Comparison of ENCODE assay signal across 12 mouse cellular contexts in the genomic region with DNA sequence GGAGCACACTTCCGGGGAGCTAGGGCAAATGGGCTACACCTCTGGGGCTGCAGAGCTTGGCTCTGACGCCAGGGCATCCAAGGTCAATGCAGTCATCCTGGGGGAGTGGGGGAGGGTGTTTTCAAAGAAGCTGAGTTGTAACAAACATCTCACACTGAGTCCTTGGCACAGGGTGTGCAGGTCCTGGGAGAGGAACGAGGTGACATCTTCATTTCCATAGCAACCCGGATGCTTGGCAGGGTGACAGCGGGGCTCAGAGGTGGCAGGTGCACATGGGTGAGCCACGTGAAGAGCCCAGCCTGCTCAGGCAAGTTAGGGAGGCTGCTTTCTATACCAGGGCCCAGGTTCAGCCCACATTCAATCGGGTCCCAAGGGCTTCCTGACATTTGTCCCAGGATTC. TPM values are rescaled to one million over a fixed set of nuclear protein-coding genes. Genes with fewer than 3 reads are reported as not detected.
DNase-seq lines count a peak whose midpoint lies in the region; TF ChIP-seq lines count a peak whose summit lies in the region.
"Had no signal": no experiment of that assay in that cellular context is flagged by ENCODE, and none has a peak within 500 bp of the region (broad histone marks: within the 10 kb centered on the region; RNA-seq: fewer than 3 reads in every experiment).

No protein-coding gene starts in this region.

- no peaks in the 10 kb centered on the region for H3K9me3 ChIP-seq in embryonic facial prominence, embryonic 10.5 days

- WGBS in kidney, adult 2 months = 48% methylated on average over 7 of the region's 7 CpGs
- WGBS in embryonic facial prominence, embryonic 10.5 days = 62% methylated on average over 7 of the region's 7 CpGs

- H3K27ac ChIP-seq in kidney, adult 2 months (ENCODE audit: insufficient read depth, low read depth, low read length) = no peak overlapping the region
- no peak overlapping the region for H3K27ac ChIP-seq in embryonic facial prominence, embryonic 10.5 days (replicated peaks)
- H3K27ac ChIP-seq: kidney, postnatal 0 days had no signal

- no peak for TF ChIP-seq CTCF in kidney, adult 2 months (conservative IDR thresholded peaks at IDR 0.05; ENCODE audit: insufficient read depth, insufficient read length, low read depth, low read length)

- no peak for TF ChIP-seq POLR2A in kidney, adult 2 months (IDR thresholded peaks at IDR 0.05; ENCODE audit: low read depth, low read length)

- H3K27me3 ChIP-seq in kidney, adult 2 months (replicated peaks; ENCODE audit: control insufficient read depth, insufficient read depth, low read length) = no peaks in the 10 kb centered on the region
- H3K27me3 ChIP-seq in embryonic facial prominence, embryonic 10.5 days (replicated peaks; ENCODE audit: low read depth, poor library complexity, severe bottlenecking) = peaks cover 20% of the 10 kb centered on the region

- H3K4me1 ChIP-seq in kidney, adult 2 months (ENCODE audit: control insufficient read depth, insufficient read depth, low read length) = no peaks in the 10 kb centered on the region
- H3K4me1 ChIP-seq in embryonic facial prominence, embryonic 10.5 days = peaks cover 32% of the 10 kb centered on the region

- intact Hi-C loops in left cerebral cortex, postnatal 14 days (cut with DNase I) = no loop called here

- peak; percentile 54 for DNase-seq in kidney, adult 2 months
- DNase-seq in kidney, postnatal 10 days = no peak
- peak; percentile 86 for DNase-seq in adrenal gland, adult 8-10 months
- peak; percentile 93 for DNase-seq in cerebellum, adult 11-12 months
- peak; percentile 64 to 65 for DNase-seq in left cerebral cortex, postnatal 14 days (ENCODE audit: low spot score in 2 of 2)
- DNase-seq in embryonic facial prominence, embryonic 10.5 days (ENCODE audit: low spot score) = no peak
- no peak for DNase-seq in layer of hippocampus, postnatal 14 days (ENCODE audit: low spot score in 2 of 2)
- no peak for DNase-seq in heart, adult 9 months (ENCODE audit: low spot score in 2 of 2)
- DNase-seq: gastrocnemius, postnatal 10 days; liver; lung, postnatal 14 days had no signal

- H3K36me3 ChIP-seq in kidney, adult 2 months (ENCODE audit: control insufficient read depth, insufficient read depth, low read length) = no peaks in the 10 kb centered on the region
- H3K36me3 ChIP-seq in embryonic facial prominence, embryonic 10.5 days (replicated peaks) = no peaks in the 10 kb centered on the region

- no peak overlapping the region for H3K4me3 ChIP-seq in kidney, adult 2 months (ENCODE audit: insufficient read depth, low read depth, low read length)
- no peak overlapping the region for H3K4me3 ChIP-seq in embryonic facial prominence, embryonic 10.5 days

RNA-seq across cellular contexts. Expression of a gene that starts 52.1 kb away (rescaled TPM):
- polyA plus RNA-seq in kidney, adult 2 months (2012; rRNA removed) = 7.9 and 8.0 TPM in 2 replicates
- 10 to 100 TPM; 13.5 to 20.4 (median 17.0) TPM for total RNA-seq in adrenal gland, adult 8-10 months (2022)
- total RNA-seq in left cerebral cortex, postnatal 14 days (2021) = 10 to 100 TPM; 10.4 to 10.9 TPM
- polyA plus RNA-seq in embryonic facial prominence, embryonic 10.5 days (2016; fragmentation: Nextera tagmentation; extraction: Ambion mirVana) = 7.1 and 7.6 TPM in 2 replicates
- total RNA-seq in layer of hippocampus, postnatal 14 days (2021) = 10 to 100 TPM; 27.6 to 30.4 TPM

Comparison
In these comparisons a context has a peak if more than half of its experiments do, and no peak if none do; other contexts are left out.
1. DNase-seq: peak in kidney, adult 2 months (single experiment), adrenal gland, adult 8-10 months (single experiment), cerebellum, adult 11-12 months (single experiment) and left cerebral cortex, postnatal 14 days (2 of 2); none in kidney, postnatal 10 days (single experiment), embryonic facial prominence, embryonic 10.5 days (single experiment), layer of hippocampus, postnatal 14 days (0 of 2) and heart, adult 9 months (0 of 2).